Mouse (Mus musculus) heart, adult 8-10 months (tissue): ENCODE data around the gene Ambra1. TPM values are rescaled to one million over a fixed set of nuclear protein-coding genes. Genes with fewer than 3 reads are reported as not detected.
"Not testable (repeated sequence)": the region's sequence is repeated elsewhere in the genome, so short reads cannot be mapped to it uniquely, and the experiment has no call there.

Experiments used
- DNase-seq: peaks from one replicate; pipeline ENCODE4 v3.0.0; 2022; ENCODE audit warnings: low spot score
- total RNA-seq, 4 experiments: library from RNA; stranded (reverse); gene quantifications; 2 replicates each; pipeline ENCODE4 v1.2.4; 2022

Ambra1 gene
- 10 to 100 TPM; 16.2 to 18.1 (median 16.6) TPM for total RNA-seq

GRCm38 (mm10) chr2:91729971-91730821, at the start of gene Ambra1:
Gene Ambra1 (plus strand): TSS chr2:91730134.
- DNase-seq: peak; percentile 85

GRCm38 (mm10) chr2:91682850-91683249, 47.1 kb upstream of the Ambra1 start:
- DNase-seq: peak; percentile 41

GRCm38 (mm10) chr2:91683919-91684318, 46.0 kb upstream of the Ambra1 start:
- DNase-seq: no peak

GRCm38 (mm10) chr2:91689452-91689851, 40.5 kb upstream of the Ambra1 start:
- DNase-seq: peak; percentile 59

- peak; percentile 18 for DNase-seq
Measured at GRCm38 (mm10) chr2:91695436-91696224, 34.3 kb upstream of the Ambra1 start.

- no peak for DNase-seq
Measured at GRCm38 (mm10) chr2:91696225-91696590, 33.7 kb upstream of the Ambra1 start.

- DNase-seq: no peak
Measured at GRCm38 (mm10) chr2:91699225-91699624, 30.7 kb upstream of the Ambra1 start.

- no peak for DNase-seq
Measured at GRCm38 (mm10) chr2:91701366-91701765, 28.6 kb upstream of the Ambra1 start.

GRCm38 (mm10) chr2:91705736-91706135, 24.2 kb upstream of the Ambra1 start:
- DNase-seq: no peak

GRCm38 (mm10) chr2:91706456-91706855, 23.5 kb upstream of the Ambra1 start:
- DNase-seq: no peak

- no peak for DNase-seq
Measured at GRCm38 (mm10) chr2:91708361-91708760, 21.6 kb upstream of the Ambra1 start.

GRCm38 (mm10) chr2:91710272-91711234, 19.4 kb upstream of the Ambra1 start, which contains the start of the genes Atg13 and Harbi1:
Gene Atg13 (minus strand): TSS chr2:91710576.
Gene Harbi1 (plus strand): TSS chr2:91710852.
- peak; percentile 90 for DNase-seq

GRCm38 (mm10) chr2:91711256-91711925, 18.5 kb upstream of the Ambra1 start:
- no peak for DNase-seq

- DNase-seq: no peak
Measured at GRCm38 (mm10) chr2:91714921-91715320, 15.0 kb upstream of the Ambra1 start.

GRCm38 (mm10) chr2:91718276-91718675, 11.7 kb upstream of the Ambra1 start:
- DNase-seq: no peak

GRCm38 (mm10) chr2:91723382-91723781, 6.6 kb upstream of the Ambra1 start:
- no peak for DNase-seq

- DNase-seq: no peak
Measured at GRCm38 (mm10) chr2:91723951-91724350, 6.0 kb upstream of the Ambra1 start.

- no peak for DNase-seq
Measured at GRCm38 (mm10) chr2:91724716-91725115, 5.2 kb upstream of the Ambra1 start.

- DNase-seq: not testable (repeated sequence)
Measured at GRCm38 (mm10) chr2:91725476-91725875, 4.5 kb upstream of the Ambra1 start.

GRCm38 (mm10) chr2:91727011-91727410, 2.9 kb upstream of the Ambra1 start:
- no peak for DNase-seq

- DNase-seq: no peak
Measured at GRCm38 (mm10) chr2:91729571-91729970, 363 bp upstream of the Ambra1 start.
